9 mouse cellular contexts compared by ENCODE assay signal in genomic region chr11:101130056-101130756, GRCm38 (mm10). TPM values are rescaled to one million over a fixed set of nuclear protein-coding genes. Genes with fewer than 3 reads are reported as not detected.
DNase-seq lines count a peak whose midpoint lies in the region; ATAC-seq lines count a peak whose summit lies in the region.
"Had no signal": no experiment of that assay in that cellular context is flagged by ENCODE, and none has a peak within 500 bp of the region (broad histone marks: within the 10 kb centered on the region; RNA-seq: fewer than 3 reads in every experiment).

No protein-coding gene starts in this region.

- peaks cover 17% of the 10 kb centered on the region for H3K36me3 ChIP-seq in lung, embryonic 15.5 days
- peaks cover 16% of the 10 kb centered on the region for H3K36me3 ChIP-seq in heart, embryonic 15.5 days
- peaks cover 16% of the 10 kb centered on the region for H3K36me3 ChIP-seq in stomach, embryonic 15.5 days

- ATAC-seq in lung, embryonic 15.5 days (ENCODE audit: borderline replicate concordance, extremely low read depth, low FRiP score, low TSS enrichment), result no peak
- peak; percentile 76; the same call in 1 of the 2 replicates for ATAC-seq in heart, embryonic 15.5 days (replicated peaks; ENCODE audit: insufficient number of reproducible peaks, insufficient read depth, low FRiP score, low read depth)
- ATAC-seq in stomach, embryonic 15.5 days (ENCODE audit: insufficient read depth, low FRiP score, low read depth), result 0 out of 2 replicates have a peak, but pooled peaks have one; percentile 31
- ATAC-seq: forebrain, embryonic 14.5 days had no signal

- no peak overlapping the region for H3K4me3 ChIP-seq in lung, embryonic 15.5 days
- H3K4me3 ChIP-seq in heart, embryonic 15.5 days, result no peak overlapping the region
- no peak overlapping the region for H3K4me3 ChIP-seq in stomach, embryonic 15.5 days (replicated peaks)

- no peaks in the 10 kb centered on the region for H3K27me3 ChIP-seq in lung, embryonic 15.5 days
- no peaks in the 10 kb centered on the region for H3K27me3 ChIP-seq in heart, embryonic 15.5 days
- no peaks in the 10 kb centered on the region for H3K27me3 ChIP-seq in stomach, embryonic 15.5 days (replicated peaks)

- H3K4me2 ChIP-seq in lung, embryonic 15.5 days, result no peak overlapping the region
- peak overlapping the region; percentile 51 for H3K4me2 ChIP-seq in heart, embryonic 15.5 days
- no peak overlapping the region for H3K4me2 ChIP-seq in stomach, embryonic 15.5 days

- 37% methylated on average over 18 of the region's 18 CpGs for WGBS in lung, embryonic 15.5 days
- WGBS in heart, embryonic 15.5 days, result 20% methylated on average over 18 of the region's 18 CpGs
- 39% methylated on average over 18 of the region's 18 CpGs for WGBS in stomach, embryonic 15.5 days

- peak; percentile 53 for DNase-seq in adrenal gland, adult 2 months
- no peak for DNase-seq in adrenal gland, adult 8-10 months
- no peak for DNase-seq in lung, postnatal 25 days (ENCODE audit: low spot score)
- no peak for DNase-seq in thymus, adult 18-20 months
- DNase-seq in yolk sac, embryonic 10.5 days (ENCODE audit: low spot score), result no peak

- H3K9me3 ChIP-seq in lung, embryonic 15.5 days, result no peaks in the 10 kb centered on the region
- no peaks in the 10 kb centered on the region for H3K9me3 ChIP-seq in heart, embryonic 15.5 days (replicated peaks)
- H3K9me3 ChIP-seq in stomach, embryonic 15.5 days, result no peaks in the 10 kb centered on the region

- no peak overlapping the region for H3K9ac ChIP-seq in lung, embryonic 15.5 days
- H3K9ac ChIP-seq in heart, embryonic 15.5 days, result peak overlapping the region; percentile 28; the same call in 1 of the 2 replicates
- no peak overlapping the region for H3K9ac ChIP-seq in stomach, embryonic 15.5 days

- 0 out of 2 replicates have a peak overlapping the region, but pooled peaks have one; percentile 15 for H3K27ac ChIP-seq in lung, embryonic 15.5 days
- peak overlapping the region; percentile 93 for H3K27ac ChIP-seq in heart, embryonic 15.5 days
- no peak overlapping the region for H3K27ac ChIP-seq in stomach, embryonic 15.5 days

- H3K4me1 ChIP-seq in lung, embryonic 15.5 days, result peaks cover 3% of the 10 kb centered on the region
- peaks cover 22% of the 10 kb centered on the region for H3K4me1 ChIP-seq in heart, embryonic 15.5 days (replicated peaks)
- H3K4me1 ChIP-seq in stomach, embryonic 15.5 days, result peaks cover 10% of the 10 kb centered on the region

RNA-seq across cellular contexts. Expression of gene Tubg1, which starts 10.5 kb away (rescaled TPM):
- total RNA-seq in adrenal gland, adult 2 months (2021), result 10 to 100 TPM; 42.9 to 43.0 TPM
- polyA plus RNA-seq in adrenal gland, adult 2 months (2012; rRNA removed), result 15.2 and 42.7 TPM in 2 replicates
- total RNA-seq in adrenal gland, adult 8-10 months (2022), result 10 to 100 TPM; 34.2 to 43.3 (median 36.8) TPM
- polyA plus RNA-seq in lung, embryonic 15.5 days (2015; fragmentation: Nextera tagmentation; extraction: Ambion mirVana), result 89.6 and 90.6 TPM in 2 replicates
- polyA plus RNA-seq in heart, embryonic 15.5 days (2015; fragmentation: Nextera tagmentation; extraction: Ambion mirVana), result 62.1 and 71.6 TPM in 2 replicates
- 58.5 and 64.0 TPM in 2 replicates for polyA plus RNA-seq in stomach, embryonic 15.5 days (2015; fragmentation: Nextera tagmentation; extraction: Ambion mirVana)

RNA-seq across cellular contexts. Expression of gene Retreg3, which starts 10.5 kb away (rescaled TPM):
- total RNA-seq in adrenal gland, adult 2 months (2021), result 10 to 100 TPM; 50.7 to 50.9 TPM
- polyA plus RNA-seq in adrenal gland, adult 2 months (2012; rRNA removed), result 41.7 and 46.9 TPM in 2 replicates
- 10 to 100 TPM; 48.0 to 56.4 (median 50.8) TPM for total RNA-seq in adrenal gland, adult 8-10 months (2022)
- 21.8 and 22.1 TPM in 2 replicates for polyA plus RNA-seq in lung, embryonic 15.5 days (2015; fragmentation: Nextera tagmentation; extraction: Ambion mirVana)
- polyA plus RNA-seq in heart, embryonic 15.5 days (2015; fragmentation: Nextera tagmentation; extraction: Ambion mirVana), result 15.3 and 18.2 TPM in 2 replicates
- polyA plus RNA-seq in stomach, embryonic 15.5 days (2015; fragmentation: Nextera tagmentation; extraction: Ambion mirVana), result 21.0 and 21.3 TPM in 2 replicates

RNA-seq across cellular contexts. Expression of gene Tubg2, which starts 25.5 kb away (rescaled TPM):
- total RNA-seq in adrenal gland, adult 2 months (2021), result 1 to 10 TPM; 6.2 to 7.5 TPM
- 5.5 and 6.0 TPM in 2 replicates for polyA plus RNA-seq in adrenal gland, adult 2 months (2012; rRNA removed)
- total RNA-seq in adrenal gland, adult 8-10 months (2022), result 10 to 100 TPM in 2 of 4 experiments, 1 to 10 TPM in 2; 6.1 to 11.1 (median 9.9) TPM
- polyA plus RNA-seq in lung, embryonic 15.5 days (2015; fragmentation: Nextera tagmentation; extraction: Ambion mirVana), result 3.5 and 3.6 TPM in 2 replicates
- 2.7 and 3.4 TPM in 2 replicates for polyA plus RNA-seq in heart, embryonic 15.5 days (2015; fragmentation: Nextera tagmentation; extraction: Ambion mirVana)
- 3.4 and 3.8 TPM in 2 replicates for polyA plus RNA-seq in stomach, embryonic 15.5 days (2015; fragmentation: Nextera tagmentation; extraction: Ambion mirVana)

RNA-seq across cellular contexts. Expression of gene Psmc3ip, which starts 35.0 kb away (rescaled TPM):
- total RNA-seq in adrenal gland, adult 2 months (2021), result 1 to 10 TPM; 3.6 to 5.9 TPM
- 0.38 and 0.71 TPM in 2 replicates for polyA plus RNA-seq in adrenal gland, adult 2 months (2012; rRNA removed)
- total RNA-seq in adrenal gland, adult 8-10 months (2022), result 1 to 10 TPM; 3.6 to 5.9 (median 4.2) TPM
- polyA plus RNA-seq in lung, embryonic 15.5 days (2015; fragmentation: Nextera tagmentation; extraction: Ambion mirVana), result 35.1 and 37.5 TPM in 2 replicates
- polyA plus RNA-seq in heart, embryonic 15.5 days (2015; fragmentation: Nextera tagmentation; extraction: Ambion mirVana), result 16.6 and 20.0 TPM in 2 replicates
- polyA plus RNA-seq in stomach, embryonic 15.5 days (2015; fragmentation: Nextera tagmentation; extraction: Ambion mirVana), result 26.9 and 27.6 TPM in 2 replicates

RNA-seq across cellular contexts. Expression of gene Cntnap1, which starts 40.1 kb away (rescaled TPM):
- total RNA-seq in adrenal gland, adult 2 months (2021), result 1 to 10 TPM; 6.8 TPM
- 9.3 and 9.4 TPM in 2 replicates for polyA plus RNA-seq in adrenal gland, adult 2 months (2012; rRNA removed)
- total RNA-seq in adrenal gland, adult 8-10 months (2022), result 1 to 10 TPM; 5.7 to 7.4 (median 6.4) TPM
- polyA plus RNA-seq in lung, embryonic 15.5 days (2015; fragmentation: Nextera tagmentation; extraction: Ambion mirVana), result 1.1 and 1.4 TPM in 2 replicates
- polyA plus RNA-seq in heart, embryonic 15.5 days (2015; fragmentation: Nextera tagmentation; extraction: Ambion mirVana), result 0.50 and 0.85 TPM in 2 replicates
- 2.0 and 2.6 TPM in 2 replicates for polyA plus RNA-seq in stomach, embryonic 15.5 days (2015; fragmentation: Nextera tagmentation; extraction: Ambion mirVana)
